Mouse (Mus musculus): ENCODE data around the gene Pde1b. TPM values are rescaled to one million over a fixed set of nuclear protein-coding genes. Genes with fewer than 3 reads are reported as not detected.

Gene Pde1b
- polyA plus RNA-seq, 1 experiment from 2014 or later, result 70.8 TPM

GRCm38 (mm10) chr15:103536456-103536855, 33.6 kb downstream of the Pde1b start:
- ATAC-seq, result no peak
- 20% methylated on average over 2 of the region's 2 CpGs for WGBS

GRCm38 (mm10) chr15:103537011-103537821, 34.4 kb downstream of the Pde1b start:
- WGBS, result under 1% methylated on average over 37 of the region's 37 CpGs
- H3K4me3 ChIP-seq (replicated peaks), result peak overlapping the region; percentile 80
- no peaks in the 10 kb centered on the region for H3K36me3 ChIP-seq
- no peaks in the 10 kb centered on the region for H3K9me3 ChIP-seq
- 0 out of 2 replicates have a peak, but pooled peaks cover 9% of the 10 kb centered on the region for H3K27me3 ChIP-seq
- peaks cover 37% of the 10 kb centered on the region for H3K4me1 ChIP-seq (replicated peaks)
- peak; percentile 78 for ATAC-seq
- H3K27ac ChIP-seq, result peak overlapping the region; percentile 60; the same call in 1 of the 2 replicates
- peak overlapping the region; percentile 92 for H3K4me2 ChIP-seq (replicated peaks)
- peak overlapping the region; percentile 84 for H3K9ac ChIP-seq (replicated peaks)

More at GRCm38 (mm10) chr15:103536456-103536855, 33.6 kb downstream of the Pde1b start:
- peak overlapping the region; percentile 80 for H3K4me3 ChIP-seq (replicated peaks)
- no peaks in the 10 kb centered on the region for H3K9me3 ChIP-seq
- 0 out of 2 replicates have a peak, but pooled peaks cover 8% of the 10 kb centered on the region for H3K27me3 ChIP-seq
- peak overlapping the region; percentile 84 for H3K9ac ChIP-seq (replicated peaks)
- peak overlapping the region; percentile 60; the same call in 1 of the 2 replicates for H3K27ac ChIP-seq
- H3K4me2 ChIP-seq (replicated peaks), result peak overlapping the region; percentile 92
- H3K4me1 ChIP-seq (replicated peaks), result peaks cover 37% of the 10 kb centered on the region
- no peaks in the 10 kb centered on the region for H3K36me3 ChIP-seq

- WGBS, result 0% methylated on average over 35 of the region's 36 CpGs
- no peaks in the 10 kb centered on the region for H3K36me3 ChIP-seq
- peak; percentile 92 for ATAC-seq
- peak within 1 kb of the TSS; percentile 80 for H3K4me3 ChIP-seq (replicated peaks)
- H3K9ac ChIP-seq (replicated peaks), result peak within 1 kb of the TSS; percentile 84
- H3K27ac ChIP-seq, result peak within 1 kb of the TSS; percentile 60; the same call in 1 of the 2 replicates
- H3K4me1 ChIP-seq (replicated peaks), result peaks cover 37% of the 10 kb centered on the region
- H3K9me3 ChIP-seq, result no peaks in the 10 kb centered on the region
- H3K27me3 ChIP-seq, result 0 out of 2 replicates have a peak, but pooled peaks cover 9% of the 10 kb centered on the region
- peak within 1 kb of the TSS; percentile 92 for H3K4me2 ChIP-seq (replicated peaks)
These were observed 35.0 kb downstream of the Pde1b start, which contains the start of gene Ppp1r1a for GRCm38 (mm10) chr15:103537822-103538213. Gene Ppp1r1a, minus strand, starts transcription at chr15:103538003.

GRCm38 (mm10) chr15:103539259-103539658, 36.4 kb downstream of the Pde1b start:
- 59% methylated on average over 2 of the region's 2 CpGs for WGBS
- no peak for ATAC-seq

GRCm38 (mm10) chr15:103540646-103541045, 37.8 kb downstream of the Pde1b start:
- Histone ChIP-seq H3K4me1 (replicated peaks) (peaks cover 22% of the 10 kb centered on the region), H3K4me2 (replicated peaks) (no peak overlapping the region), H3K27me3 (0 out of 2 replicates have a peak, but pooled peaks cover 9% of the 10 kb centered on the region), H3K27ac (no peak overlapping the region), H3K9me3 (no peaks in the 10 kb centered on the region), H3K36me3 (no peaks in the 10 kb centered on the region), H3K9ac (replicated peaks) (no peak overlapping the region), H3K4me3 (replicated peaks) (no peak overlapping the region)
- ATAC-seq, result no peak
- 85% methylated on average over 1 of the region's 1 CpGs for WGBS

More at GRCm38 (mm10) chr15:103539259-103539658, 36.4 kb downstream of the Pde1b start:
- H3K27me3 ChIP-seq, result 0 out of 2 replicates have a peak, but pooled peaks cover 9% of the 10 kb centered on the region
- H3K36me3 ChIP-seq, result no peaks in the 10 kb centered on the region
- H3K4me1 ChIP-seq (replicated peaks), result peaks cover 35% of the 10 kb centered on the region
- no peaks in the 10 kb centered on the region for H3K9me3 ChIP-seq
- H3K4me3 ChIP-seq (replicated peaks), result no peak overlapping the region
- no peak overlapping the region for H3K9ac ChIP-seq (replicated peaks)
- H3K4me2 ChIP-seq (replicated peaks), result no peak overlapping the region
- H3K27ac ChIP-seq, result no peak overlapping the region

GRCm38 (mm10) chr15:103542526-103542925, 39.7 kb downstream of the Pde1b start:
- H3K27me3 ChIP-seq, result 0 out of 2 replicates have a peak, but pooled peaks cover 9% of the 10 kb centered on the region
- peaks cover 10% of the 10 kb centered on the region for H3K4me1 ChIP-seq (replicated peaks)
- H3K27ac ChIP-seq, result no peak overlapping the region
- ATAC-seq, result no peak
- H3K4me2 ChIP-seq (replicated peaks), result no peak overlapping the region
- no peaks in the 10 kb centered on the region for H3K36me3 ChIP-seq
- H3K9me3 ChIP-seq, result no peaks in the 10 kb centered on the region
- no peak overlapping the region for H3K4me3 ChIP-seq (replicated peaks)
- H3K9ac ChIP-seq (replicated peaks), result no peak overlapping the region

DNA sequence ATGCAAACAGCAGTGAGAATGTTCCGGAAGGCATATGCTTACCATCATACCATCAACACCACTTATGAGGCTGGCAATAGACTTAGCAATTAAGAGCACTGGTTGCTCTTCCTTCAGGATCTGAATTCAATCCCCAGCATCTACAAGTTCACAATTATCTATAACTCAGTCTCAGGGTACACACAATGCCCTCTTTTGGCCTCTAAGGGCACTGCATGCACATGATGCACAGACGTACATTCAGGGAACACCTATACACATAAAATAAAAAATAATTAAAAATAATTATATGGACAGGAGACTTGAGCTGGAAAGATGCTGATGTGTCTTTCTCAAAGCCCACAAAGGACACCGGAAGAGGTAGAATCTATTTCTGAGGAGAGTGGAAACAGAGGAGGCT, 45.1 kb downstream of the Pde1b start:
- WGBS, result 78% methylated on average over 3 of the region's 3 CpGs
- Histone ChIP-seq H3K9ac (replicated peaks) (no peak overlapping the region), H3K9me3 (no peaks in the 10 kb centered on the region), H3K4me3 (replicated peaks) (no peak overlapping the region), H3K4me1 (replicated peaks) (no peaks in the 10 kb centered on the region), H3K4me2 (replicated peaks) (no peak overlapping the region), H3K36me3 (no peaks in the 10 kb centered on the region), H3K27ac (no peak overlapping the region), H3K27me3 (no peaks in the 10 kb centered on the region)
- no peak for ATAC-seq

DNA sequence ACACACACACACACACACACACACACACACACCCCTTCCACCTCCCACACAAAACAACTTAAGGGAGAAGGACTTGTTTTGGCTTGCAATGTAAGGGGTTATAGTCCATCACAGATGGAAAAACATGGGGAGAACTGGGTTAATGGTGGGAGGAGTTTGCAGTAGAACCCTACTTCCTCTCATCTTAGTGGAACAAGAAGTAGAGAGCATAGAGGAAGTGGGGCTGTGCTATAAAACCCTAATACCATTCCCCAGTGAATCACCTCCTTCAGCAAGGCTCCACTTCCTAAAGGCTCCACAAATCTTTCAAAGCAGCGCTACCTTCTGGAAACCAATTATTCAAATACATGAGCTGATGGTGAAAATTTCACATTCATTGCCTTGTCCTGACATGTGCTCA, 46.6 kb downstream of the Pde1b start:
- Histone ChIP-seq H3K4me3 (replicated peaks) (no peak overlapping the region), H3K9me3 (no peaks in the 10 kb centered on the region), H3K4me2 (replicated peaks) (no peak overlapping the region), H3K36me3 (no peaks in the 10 kb centered on the region), H3K27me3 (no peaks in the 10 kb centered on the region), H3K9ac (replicated peaks) (no peak overlapping the region), H3K27ac (no peak overlapping the region), H3K4me1 (replicated peaks) (no peaks in the 10 kb centered on the region)
- WGBS, result 91% methylated on average over 1 of the region's 1 CpGs
- no peak for ATAC-seq

DNA sequence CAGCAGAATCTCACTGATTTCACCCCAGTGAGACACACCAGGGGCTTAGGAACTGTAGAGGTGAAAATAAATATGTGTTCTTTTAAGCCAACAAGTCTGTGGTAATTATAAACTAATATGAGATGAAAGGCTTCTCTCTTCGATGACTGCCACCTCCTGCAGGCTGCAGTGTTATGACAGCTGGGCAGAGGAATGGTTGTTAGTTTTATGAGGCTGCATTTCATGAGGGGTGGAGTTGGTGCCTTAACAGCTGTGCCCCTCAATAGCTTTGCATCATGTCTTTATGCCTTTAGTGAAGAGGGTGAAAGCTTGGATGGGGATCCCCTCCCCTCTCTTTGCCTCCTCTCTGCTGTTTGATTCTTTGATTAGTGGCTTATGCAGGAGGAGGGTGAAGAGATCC, 48.2 kb downstream of the Pde1b start:
- Histone ChIP-seq H3K4me1 (replicated peaks) (no peaks in the 10 kb centered on the region), H3K36me3 (no peaks in the 10 kb centered on the region), H3K27me3 (no peaks in the 10 kb centered on the region), H3K9me3 (no peaks in the 10 kb centered on the region), H3K9ac (replicated peaks) (no peak overlapping the region), H3K4me2 (replicated peaks) (no peak overlapping the region), H3K27ac (no peak overlapping the region), H3K4me3 (replicated peaks) (no peak overlapping the region)
- 45% methylated on average over 1 of the region's 1 CpGs for WGBS
- ATAC-seq, result no peak

DNA sequence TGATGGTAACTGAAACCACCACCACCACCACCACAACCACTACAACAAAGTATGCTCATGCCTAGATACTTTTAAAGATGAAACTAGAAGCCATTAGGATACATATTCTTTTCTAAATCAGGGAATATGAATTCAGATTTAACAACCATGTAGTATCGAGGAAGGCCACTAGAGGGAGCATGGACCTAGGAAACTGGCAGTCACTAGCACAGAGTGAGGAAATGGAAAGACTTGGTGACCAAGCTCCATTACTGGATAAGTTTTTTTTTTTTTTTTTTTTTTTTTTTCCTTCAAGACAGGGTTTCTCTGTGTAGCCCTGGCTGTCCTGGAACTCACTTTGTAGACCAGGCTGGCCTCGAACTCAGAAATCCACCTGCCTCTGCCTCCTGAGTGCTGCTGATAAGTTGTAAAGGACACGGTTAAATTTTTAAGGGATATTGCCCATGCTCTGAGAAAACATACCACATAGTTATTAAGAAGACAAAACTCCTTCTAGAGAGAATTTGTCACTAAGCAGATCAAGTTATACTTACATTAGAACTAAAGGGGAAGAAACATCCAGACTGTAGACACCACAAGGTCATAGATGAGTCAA, 49.4 kb downstream of the Pde1b start:
- Histone ChIP-seq H3K4me1 (replicated peaks) (no peaks in the 10 kb centered on the region), H3K36me3 (no peaks in the 10 kb centered on the region), H3K4me3 (replicated peaks) (no peak overlapping the region), H3K27ac (no peak overlapping the region), H3K9me3 (no peaks in the 10 kb centered on the region), H3K4me2 (replicated peaks) (no peak overlapping the region), H3K27me3 (no peaks in the 10 kb centered on the region), H3K9ac (replicated peaks) (no peak overlapping the region)
- peak; percentile 66; the same call in 1 of the 2 replicates for ATAC-seq
- 45% methylated on average over 3 of the region's 3 CpGs for WGBS

DNA sequence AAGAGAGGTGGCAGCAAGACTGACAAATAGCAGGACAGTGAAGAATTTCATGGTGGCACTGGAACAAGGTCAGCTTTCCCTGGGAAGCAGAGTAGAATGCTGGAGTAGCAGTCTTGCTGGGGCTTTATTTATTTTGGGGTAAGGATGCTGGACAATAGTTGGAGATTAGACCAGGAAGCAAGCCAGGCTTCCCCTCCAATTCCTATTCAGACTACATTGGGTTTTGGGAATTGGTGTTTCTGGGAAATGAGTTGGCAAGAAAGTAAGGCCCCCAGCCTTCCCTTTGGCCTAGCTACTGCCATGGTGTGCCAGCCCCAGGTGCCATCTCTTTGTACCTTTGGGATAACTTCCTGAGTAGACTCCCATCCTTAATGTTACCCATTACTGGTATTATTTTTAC, 62.1 kb downstream of the Pde1b start, which contains the start of gene Glycam1:
Glycam1 (minus strand) TSS at position 101 of the 400 bp plus-strand sequence.
- Histone ChIP-seq H3K9me3 (no peaks in the 10 kb centered on the region), H3K36me3 (no peaks in the 10 kb centered on the region), H3K4me2 (replicated peaks) (no peak within 1 kb of the TSS), H3K27me3 (no peaks in the 10 kb centered on the region), H3K27ac (no peak within 1 kb of the TSS), H3K4me3 (replicated peaks) (no peak within 1 kb of the TSS), H3K4me1 (replicated peaks) (no peaks in the 10 kb centered on the region), H3K9ac (replicated peaks) (no peak within 1 kb of the TSS)
- no peak for ATAC-seq
